Mouse (Mus musculus) spleen, postnatal 10 days (tissue): ENCODE data around the gene Arhgap8.
"Not testable (repeated sequence)": the region's sequence is repeated elsewhere in the genome, so short reads cannot be mapped to it uniquely, and the experiment has no call there.

Source experiments
- DNase-seq, 2 experiments: peaks; one replicate each; pipeline ENCODE4 v3.0.0; 2021 to 2022; ENCODE audit warnings: low spot score in 2 of 2

The Arhgap8 gene

DNA sequence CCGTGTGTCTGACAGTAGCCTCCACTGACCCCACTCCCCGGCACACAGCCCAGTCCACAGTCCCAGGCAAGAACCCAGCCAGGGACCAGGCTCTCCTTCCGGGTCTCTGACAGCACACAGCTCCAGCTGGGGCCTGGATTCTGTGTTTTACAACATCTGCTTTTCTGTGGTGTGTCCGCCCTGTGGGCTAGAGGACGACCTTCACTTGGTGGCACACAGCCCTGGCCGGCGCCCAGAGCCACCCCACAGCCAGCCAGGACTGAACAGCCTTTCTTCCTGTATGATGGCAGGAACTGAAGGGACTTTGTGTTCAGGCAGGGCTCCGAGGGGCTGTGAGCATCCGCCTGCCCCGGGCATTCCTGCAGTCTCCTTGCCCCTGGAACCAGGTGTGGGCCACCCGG is 22.2 kb upstream of the Arhgap8 start:
- no peak for DNase-seq

DNA sequence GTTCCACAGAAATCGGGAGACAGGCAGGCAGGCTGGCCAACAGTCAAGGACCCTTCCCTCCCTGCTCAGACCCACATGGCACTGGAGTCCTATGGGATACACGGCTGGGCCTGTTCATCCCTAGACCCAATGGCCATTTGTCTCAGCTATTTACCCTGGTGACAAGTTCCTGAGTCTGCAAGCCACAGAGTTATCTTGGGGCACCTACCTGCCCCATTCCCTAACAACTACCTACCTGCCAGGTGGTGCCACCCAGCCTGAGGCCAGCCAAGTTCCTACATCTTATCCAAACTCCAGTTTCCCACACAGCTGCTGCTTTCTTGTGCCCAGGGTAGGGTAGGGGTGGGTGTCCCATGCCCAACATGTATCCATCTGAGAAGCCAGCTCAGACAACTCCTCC is 21.7 kb upstream of the Arhgap8 start:
- DNase-seq, result no peak

DNA sequence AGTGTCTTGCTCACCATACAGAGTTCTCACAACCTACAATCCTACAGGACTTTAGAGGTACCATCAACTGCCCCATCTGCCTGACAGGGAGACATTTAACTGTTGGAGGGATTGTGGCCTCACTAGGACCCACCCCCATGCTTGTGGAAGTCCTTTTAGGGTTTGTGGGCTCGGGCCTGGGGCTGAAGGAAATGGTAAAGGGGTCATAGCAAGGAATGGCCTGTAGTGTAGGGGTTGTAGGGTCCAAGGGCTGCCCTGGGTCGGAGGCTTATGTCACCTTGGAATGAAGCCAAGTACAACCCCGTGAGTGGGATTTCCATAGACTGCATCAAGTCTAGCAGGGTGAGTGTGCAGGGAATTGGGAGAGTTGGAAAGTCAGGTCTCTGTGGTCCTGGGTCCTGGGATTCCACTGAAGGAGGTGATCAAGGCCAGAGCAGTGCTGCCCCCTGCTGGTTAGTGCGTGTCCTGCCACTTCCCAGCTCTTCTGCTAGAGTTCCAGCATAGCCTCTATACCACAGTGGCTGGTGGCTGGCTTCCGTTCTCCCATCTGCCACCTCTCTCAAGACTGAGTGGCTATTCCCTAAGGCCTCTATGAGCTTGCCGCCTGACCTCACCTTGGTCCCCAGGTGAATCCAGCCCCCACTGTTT is 19.6 kb upstream of the Arhgap8 start:
- peak; percentile 52 to 78 for DNase-seq

DNA sequence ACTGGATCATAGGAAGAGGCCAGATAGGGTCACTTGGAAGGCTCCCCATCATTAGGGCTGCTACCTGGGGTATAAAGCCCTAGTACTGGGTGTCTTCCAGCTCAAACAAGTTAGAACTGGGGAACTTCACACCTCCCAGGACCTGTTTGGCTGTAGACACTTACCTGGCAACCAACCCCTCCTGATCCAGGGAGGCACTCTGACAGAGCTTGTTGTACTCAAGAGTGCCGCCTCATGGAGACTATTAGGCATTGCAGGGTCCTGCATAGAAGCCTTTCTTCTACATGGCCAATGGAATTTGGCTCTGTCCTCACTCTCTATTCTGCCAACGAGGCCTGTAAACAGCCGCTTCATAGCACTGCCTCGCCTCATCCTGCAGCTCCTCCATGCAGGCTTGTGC is 17.9 kb upstream of the Arhgap8 start:
- DNase-seq, result peak in 1 of 2 experiments; percentile 54

GRCm38 (mm10) chr15:84702391-84703345 is 17.2 kb upstream of the Arhgap8 start:
- DNase-seq, result no peak

DNA sequence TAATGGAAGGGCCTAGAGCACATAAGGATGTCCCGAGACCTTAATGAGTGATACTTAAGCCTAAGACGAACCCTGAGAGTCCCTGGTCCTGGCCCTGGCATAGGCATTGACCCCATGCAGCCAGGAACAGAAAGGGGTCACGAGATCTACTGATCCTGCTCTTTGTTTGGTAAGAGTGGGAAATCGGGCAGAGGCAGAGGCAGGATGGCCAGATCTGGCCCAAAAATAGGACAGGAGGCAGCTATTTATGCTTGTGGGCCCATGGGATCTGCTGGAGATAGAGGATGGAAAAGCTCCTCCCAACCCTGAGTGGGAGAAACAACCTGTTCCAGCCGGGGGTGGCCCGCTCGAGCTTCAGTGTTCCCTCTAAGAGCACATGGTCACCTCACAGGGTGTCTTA is 15.9 kb upstream of the Arhgap8 start:
- no peak for DNase-seq

GRCm38 (mm10) chr15:84705351-84705901 is 14.4 kb upstream of the Arhgap8 start:
- peak in 1 of 2 experiments; percentile 58 for DNase-seq

DNA sequence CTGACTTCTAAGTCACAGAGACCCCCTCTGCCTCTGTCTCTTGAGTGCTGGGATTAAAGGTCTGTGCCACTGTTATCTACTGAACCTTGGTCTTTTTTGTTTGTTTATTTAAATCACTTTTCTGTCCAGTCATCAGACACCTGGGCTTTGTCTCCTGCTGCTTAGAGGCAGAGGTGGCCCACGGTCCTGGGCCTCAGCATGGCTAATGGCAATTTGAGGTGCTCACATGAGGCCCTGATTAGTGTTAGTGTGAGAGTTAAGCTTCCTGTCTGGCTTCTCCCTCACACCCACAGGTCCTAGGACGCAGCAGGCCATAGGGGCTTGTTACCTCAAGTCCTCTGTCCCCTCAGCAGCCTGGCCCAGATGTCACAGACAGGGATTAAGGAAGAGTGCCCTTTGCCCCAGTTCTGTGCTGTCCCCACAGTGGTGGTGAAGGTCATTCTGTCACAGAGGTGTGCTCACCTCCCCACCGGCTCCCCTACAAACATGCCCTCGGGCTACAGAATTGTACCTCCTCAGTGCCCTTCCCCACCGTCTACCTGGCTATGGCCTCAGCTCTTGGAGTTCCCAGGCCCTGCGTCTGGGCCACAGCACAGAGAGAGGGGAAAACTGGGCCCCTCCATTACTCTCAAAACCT is 12.8 kb upstream of the Arhgap8 start:
- DNase-seq, result no peak

- no peak for DNase-seq
These were observed 7.1 kb upstream of the Arhgap8 start for GRCm38 (mm10) chr15:84712566-84713405.

DNA sequence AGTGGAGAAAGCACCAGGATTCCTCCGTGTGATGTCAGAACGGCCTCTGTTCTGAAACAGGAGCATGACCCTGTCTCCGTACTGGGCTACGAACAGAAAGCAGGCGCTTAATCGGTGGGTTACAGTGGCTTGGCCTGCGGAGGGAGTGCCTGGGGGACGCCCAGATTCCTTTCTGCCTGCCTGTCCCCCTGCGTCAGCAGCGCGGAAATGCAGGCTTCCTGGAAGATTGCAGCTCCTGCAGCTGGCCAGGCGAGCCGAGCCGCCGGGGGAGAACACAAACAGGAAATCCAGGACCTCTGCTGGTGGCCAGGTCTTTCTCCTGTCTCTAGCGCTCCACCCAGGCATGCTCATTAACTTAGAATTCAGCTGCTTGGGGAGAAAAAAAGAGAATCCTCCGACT is 5.1 kb upstream of the Arhgap8 start:
- DNase-seq, result peak in 1 of 2 experiments; percentile 44

DNA sequence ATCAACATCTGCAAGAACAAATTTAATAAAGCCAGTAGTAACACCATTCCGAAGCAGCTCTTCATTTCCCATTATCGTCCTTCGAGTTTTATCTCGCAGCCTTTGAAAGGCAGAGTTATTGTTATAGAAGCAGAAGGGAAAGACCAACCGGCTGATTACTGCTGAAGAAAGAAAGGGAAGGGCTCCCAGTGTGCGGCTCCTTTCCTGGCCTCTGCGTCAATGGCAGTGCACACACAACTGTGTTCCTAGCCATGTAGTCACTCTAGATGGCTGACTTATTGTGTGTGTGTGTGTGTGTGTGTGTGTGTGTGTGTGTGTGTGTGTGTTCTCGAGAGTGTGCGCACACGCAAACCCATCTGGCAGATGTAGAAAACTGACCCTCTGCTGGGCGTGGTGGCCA is 4.7 kb upstream of the Arhgap8 start:
- no peak for DNase-seq

DNA sequence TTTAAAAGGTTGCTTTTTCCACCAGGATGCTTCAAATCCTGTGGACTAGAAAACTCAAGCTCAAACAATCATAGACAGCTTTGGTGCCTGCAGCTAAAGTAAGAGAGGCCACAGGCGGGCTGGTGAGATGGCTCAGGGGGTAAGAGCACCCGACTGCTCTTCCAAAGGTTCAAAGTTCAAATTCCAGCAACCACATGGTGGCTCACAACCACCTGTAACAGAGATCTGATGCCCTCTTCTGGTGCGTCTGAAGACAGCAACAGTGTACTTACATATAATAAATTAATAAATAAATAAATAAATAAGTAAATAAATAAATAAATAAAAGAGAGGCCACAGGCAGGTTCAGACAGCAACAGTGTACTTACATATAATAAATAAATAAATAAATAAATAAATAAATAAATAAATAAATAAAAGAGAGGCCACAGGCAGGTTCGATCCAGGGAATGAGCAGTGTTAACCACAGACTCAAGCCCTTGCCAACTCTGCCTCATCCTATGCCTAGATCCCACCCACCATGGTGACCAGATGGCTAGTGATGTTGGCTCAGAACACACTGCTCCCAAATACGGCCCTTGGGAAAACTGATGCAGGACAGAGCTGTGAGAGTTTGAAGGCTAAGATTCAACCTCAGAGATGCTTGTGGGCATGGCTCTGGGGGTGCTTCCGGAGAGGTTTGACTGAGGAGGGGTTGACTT is 2.1 kb upstream of the Arhgap8 start:
- not testable (repeated sequence) for DNase-seq

DNA sequence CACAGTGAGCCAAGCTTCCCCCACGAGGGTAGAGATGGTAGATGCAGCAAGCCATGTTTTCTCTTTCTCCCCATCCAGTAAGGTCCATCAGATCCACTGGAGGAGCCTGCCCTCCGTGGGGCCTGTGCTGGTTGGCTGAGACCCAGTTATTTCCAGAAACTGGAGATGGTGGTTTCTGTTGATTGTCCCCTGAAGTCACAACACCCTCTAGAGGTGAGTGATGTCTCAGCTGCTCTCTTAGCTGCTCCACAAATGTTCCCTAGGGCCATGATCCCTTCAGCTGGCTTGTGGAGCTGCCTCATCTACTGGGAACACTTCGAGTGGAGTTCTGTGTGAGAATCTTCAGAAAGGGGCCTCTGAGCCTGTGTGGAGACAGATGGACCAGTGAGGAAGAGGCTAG is 1.1 kb upstream of the Arhgap8 start:
- peak in 1 of 2 experiments; percentile 11 for DNase-seq

DNA sequence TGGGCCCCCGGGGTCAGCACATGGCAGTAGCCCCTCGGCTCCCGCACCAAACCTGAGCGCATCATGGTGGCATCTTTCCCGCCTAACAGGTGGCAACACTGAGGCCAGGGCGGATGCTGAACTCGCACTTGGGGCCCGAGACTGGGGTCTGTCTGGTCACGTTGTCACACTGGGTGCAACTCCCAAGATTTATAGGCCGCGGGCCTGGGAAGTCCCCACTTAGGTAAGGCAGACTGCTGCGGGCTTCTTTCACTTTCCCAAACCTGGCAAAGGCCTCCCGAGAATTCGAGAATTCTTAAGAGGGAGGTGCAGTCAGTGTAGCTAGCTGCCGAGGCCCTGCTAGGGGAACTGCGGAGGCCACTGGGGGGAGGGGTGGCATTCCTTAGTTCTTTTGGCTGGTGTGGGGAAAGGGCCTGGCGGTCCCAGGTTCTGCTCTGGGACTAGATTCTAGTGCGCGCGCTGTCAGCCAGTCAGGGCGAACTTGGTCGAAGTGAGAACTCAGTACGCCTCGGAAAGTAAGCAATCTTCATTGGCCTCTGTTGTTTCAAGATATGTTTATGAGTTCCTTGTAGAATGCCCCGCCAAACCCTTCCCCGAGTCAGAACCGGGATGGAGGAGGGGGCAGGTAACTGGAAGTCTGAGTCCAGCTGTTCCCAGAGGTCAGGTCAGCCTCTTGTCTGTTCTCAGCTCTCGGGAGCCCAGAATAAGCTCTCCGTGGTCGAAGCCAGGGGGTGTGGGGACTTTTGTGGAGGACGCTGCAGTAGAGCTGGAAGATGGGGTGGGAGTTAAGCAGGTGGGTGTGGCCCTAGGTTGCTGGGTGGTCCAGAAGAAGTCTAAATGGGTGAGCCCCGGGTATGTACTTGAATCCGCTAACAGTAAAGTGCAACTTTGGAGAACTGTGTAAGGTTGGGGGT is 696 bp downstream of the Arhgap8 start:
- no peak for DNase-seq

- DNase-seq, result not testable (repeated sequence)
These were observed 3.8 kb downstream of the Arhgap8 start for GRCm38 (mm10) chr15:84723656-84724055.

DNA sequence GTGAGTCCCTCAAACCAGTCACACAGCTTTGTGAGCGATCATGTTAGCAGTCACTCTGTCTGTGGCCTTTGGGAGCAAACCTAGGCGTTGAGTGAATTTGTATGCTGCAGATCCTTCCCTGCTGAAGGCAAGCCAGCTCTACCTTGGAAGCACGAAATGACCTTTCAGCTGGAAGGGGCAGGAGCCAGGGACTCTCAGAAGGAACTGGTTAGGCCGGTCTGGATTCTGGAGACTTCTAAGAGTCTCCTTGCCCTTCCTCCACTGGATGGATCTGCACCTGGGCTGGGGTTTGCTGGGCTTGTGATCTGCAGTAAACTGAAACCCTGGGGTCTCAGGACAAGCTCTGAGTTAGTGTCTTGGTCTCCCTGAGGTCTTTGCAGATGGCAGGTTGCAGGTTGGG is 4.3 kb downstream of the Arhgap8 start:
- no peak for DNase-seq

DNA sequence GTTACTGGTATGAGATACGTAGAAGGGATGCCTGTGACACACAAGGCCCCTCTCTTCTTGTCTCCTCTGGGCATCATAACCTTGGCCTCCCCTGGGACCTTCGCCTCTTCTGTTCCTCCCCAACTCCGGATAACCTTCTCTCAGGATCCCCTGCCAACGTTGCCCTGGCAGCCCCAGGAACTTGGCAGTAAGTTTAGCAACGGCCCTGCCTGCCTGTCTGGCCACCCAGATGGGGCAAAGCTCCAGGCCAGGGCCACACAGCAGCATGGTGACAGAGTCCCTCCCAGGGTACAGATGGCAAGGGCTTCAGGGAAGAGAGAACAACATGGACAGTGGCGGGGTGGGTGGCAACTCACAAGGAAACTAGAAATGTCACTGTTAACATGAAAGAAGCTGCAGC is 9.8 kb downstream of the Arhgap8 start:
- DNase-seq, result no peak

- DNase-seq, result no peak
These were observed 11.0 kb downstream of the Arhgap8 start for GRCm38 (mm10) chr15:84730893-84731292.

- DNase-seq, result no peak
These were observed 12.0 kb downstream of the Arhgap8 start for GRCm38 (mm10) chr15:84731676-84732424.
